Mouse (Mus musculus) left cerebral cortex, adult 2 months (tissue): ENCODE measurements around the gene Calm3. TPM values are rescaled to one million over a fixed set of nuclear protein-coding genes. Genes with fewer than 3 reads are reported as not detected.

Experiments
- DNase-seq, 2 experiments: peaks; one replicate each; pipeline ENCODE4 v3.0.0; 2021 to 2022; ENCODE audit warnings: low spot score in 2 of 2, mixed read lengths in 1 of 2; ENCODE audit errors: extremely low spot score in 1 of 2
- H3K27ac ChIP-seq: fragments of 200-600 bp; 2 replicates; pipeline ENCODE4 v1.8.1; 2022
- H3K4me3 ChIP-seq: fragments of 200-600 bp; 2 replicates; pipeline ENCODE4 v1.8.1; 2022
- CTCF ChIP-seq: fragments of 200-600 bp; IDR thresholded peaks from 2 replicates; pipeline ENCODE4 v1.8.1; 2022; ENCODE audit warnings: antibody characterized with exemption, mild to moderate bottlenecking, moderate library complexity
- intact Hi-C: fragments of 180-260 bp; cut with DNase I; formaldehyde crosslinking; loops from one replicate; pipeline ENCODE4 v1.15.1; 2025
- total RNA-seq, 2 experiments: library from RNA; stranded (reverse); gene quantifications; 2 replicates each; pipeline ENCODE4 v1.2.3; 2021

Gene Calm3
- total RNA-seq, 2 experiments from 2014 or later, result 1,732 to 1,834 TPM

- intact Hi-C loops, result loop anchor here (5.0 to 10.0 kb wide), 2 partner anchors 104 to 976 kb away; partner anchors contain the start of genes Fkrp, Nop53 and Strn4
- peak overlapping the region; percentile 97 for H3K4me3 ChIP-seq
- H3K27ac ChIP-seq, result peak overlapping the region; percentile 99
- peak in 1 of 2 experiments; percentile 52 for DNase-seq
- TF ChIP-seq CTCF, result no peak
Observed at GRCm38 (mm10) chr7:16920818-16921791, 2.8 kb downstream of the Calm3 start.

GRCm38 (mm10) chr7:16920150-16920579 lies 3.7 kb downstream of the Calm3 start:
- Histone ChIP-seq H3K27ac (peak overlapping the region; percentile 74), H3K4me3 (peak overlapping the region; percentile 97)
- no peak for TF ChIP-seq CTCF
- no peak for DNase-seq
- intact Hi-C loops, result loop anchor here (5.0 to 10.0 kb wide), 2 partner anchors 103 to 975 kb away; partner anchors contain the start of genes Fkrp, Nop53 and Strn4

GRCm38 (mm10) chr7:16919395-16920149 lies 4.3 kb downstream of the Calm3 start:
- peak overlapping the region; percentile 74 for H3K27ac ChIP-seq

GRCm38 (mm10) chr7:16918670-16919069 lies 5.2 kb downstream of the Calm3 start:
- DNase-seq, result no peak
- Histone ChIP-seq H3K4me3 (no peak overlapping the region), H3K27ac (peak overlapping the region; percentile 69)
- TF ChIP-seq CTCF, result no peak
- intact Hi-C loops, result no loop called here

More at GRCm38 (mm10) chr7:16919395-16920149, 4.3 kb downstream of the Calm3 start:
- intact Hi-C loops, result loop anchor here (5.0 to 10.0 kb wide), 2 partner anchors 102 to 975 kb away; partner anchors contain the start of genes Fkrp, Nop53 and Strn4
- no peak for DNase-seq
- peak overlapping the region; percentile 97 for H3K4me3 ChIP-seq
- no peak for TF ChIP-seq CTCF

GRCm38 (mm10) chr7:16918014-16918413 lies 5.9 kb downstream of the Calm3 start:
- intact Hi-C loops, result no loop called here
- peak; percentile 68 to 79 for DNase-seq
- TF ChIP-seq CTCF, result no peak; the same call in 1 of the 2 replicates
- peak overlapping the region; percentile 69 for H3K27ac ChIP-seq
- no peak overlapping the region for H3K4me3 ChIP-seq

GRCm38 (mm10) chr7:16917447-16917846 lies 6.5 kb downstream of the Calm3 start:
- Histone ChIP-seq H3K27ac (peak overlapping the region; percentile 69), H3K4me3 (no peak overlapping the region)
- no peak for TF ChIP-seq CTCF
- no peak for DNase-seq
- intact Hi-C loops, result no loop called here

- H3K4me3 ChIP-seq, result no peak overlapping the region
- peak overlapping the region; percentile 69; the same call in 1 of the 2 replicates for H3K27ac ChIP-seq
- TF ChIP-seq CTCF, result no peak; the same call in 1 of the 2 replicates
- intact Hi-C loops, result no loop called here
- DNase-seq, result no peak
Observed at GRCm38 (mm10) chr7:16916342-16917265, 7.3 kb downstream of the Calm3 start.

- no peak overlapping the region for H3K27ac ChIP-seq
- H3K4me3 ChIP-seq, result no peak overlapping the region
- no peak for TF ChIP-seq CTCF
- intact Hi-C loops, result no loop called here
- no peak for DNase-seq
Observed at GRCm38 (mm10) chr7:16915461-16916340, 8.2 kb downstream of the Calm3 start.

GRCm38 (mm10) chr7:16914453-16915343 lies 9.2 kb downstream of the Calm3 start:
- no peak overlapping the region for H3K4me3 ChIP-seq
- intact Hi-C loops, result loop anchor here (5.0 kb wide), 1 partner anchor 167 kb away; no protein-coding TSS in a partner anchor
- no peak overlapping the region for H3K27ac ChIP-seq
- DNase-seq, result no peak
- no peak for TF ChIP-seq CTCF
